Comparison of ENCODE assay signal across 11 mouse cellular contexts in genomic region chr4:100994442-100995255, GRCm38 (mm10). TPM values are rescaled to one million over a fixed set of nuclear protein-coding genes. Genes with fewer than 3 reads are reported as not detected.
DNase-seq lines count a peak whose midpoint lies in the region; ATAC-seq and TF ChIP-seq lines count a peak whose summit lies in the region.
"Had no signal": no experiment of that assay in that cellular context is flagged by ENCODE, and none has a peak within 500 bp of the region (broad histone marks: within the 10 kb centered on the region; RNA-seq: fewer than 3 reads in every experiment).

No protein-coding gene starts in this region.

- peak; percentile 91 for ATAC-seq in heart, embryonic 12.5 days (ENCODE audit: insufficient number of reproducible peaks, low FRiP score)
- peak; percentile 78 for ATAC-seq in G1E (ENCODE audit: extremely low read depth, insufficient number of reproducible peaks, low FRiP score, poor library complexity, severe bottlenecking)
- ATAC-seq in erythroid progenitor cell, adult 5-6 weeks (replicated peaks; ENCODE audit: low FRiP score, poor library complexity, severe bottlenecking), result peak; percentile 87
- ATAC-seq in midbrain, embryonic 11.5 days (ENCODE audit: low FRiP score), result peak; percentile 49; the same call in 1 of the 2 replicates

- no peak for DNase-seq in heart, postnatal 25 days (ENCODE audit: low spot score)
- DNase-seq in G1E (ENCODE audit: low spot score), result peak; percentile 68
- DNase-seq in midbrain, embryonic 11.5 days (ENCODE audit: low spot score, missing footprints), result no peak
- no peak for DNase-seq in natural killer cell, adult 2 months (ENCODE audit: low spot score in 2 of 2)
- no peak for DNase-seq in ovary, adult 18-20 months (ENCODE audit: low spot score)
- DNase-seq in testis, postnatal 14 days (ENCODE audit: low spot score), result no peak
- DNase-seq: adrenal gland, postnatal 10 days; kidney, adult 18-20 months had no signal

- peak overlapping the region; percentile 28 for H3K4me2 ChIP-seq in heart, embryonic 12.5 days
- no peak overlapping the region for H3K4me2 ChIP-seq in midbrain, embryonic 11.5 days

- TF ChIP-seq CTCF in G1E (IDR thresholded peaks at IDR 0.05; ENCODE audit: low read depth, low read length), result no peak

- peak overlapping the region; percentile 64 for H3K27ac ChIP-seq in heart, embryonic 12.5 days (ENCODE audit: poor library complexity, severe bottlenecking)
- H3K27ac ChIP-seq in midbrain, embryonic 11.5 days (ENCODE audit: low read depth, low read length), result peak overlapping the region; percentile 22; the same call in 1 of the 2 replicates
- H3K27ac ChIP-seq: macrophage had no signal

- H3K27me3 ChIP-seq in heart, embryonic 12.5 days (replicated peaks), result no peaks in the 10 kb centered on the region
- no peaks in the 10 kb centered on the region for H3K27me3 ChIP-seq in G1E (ENCODE audit: insufficient read depth, low read length)
- no peaks in the 10 kb centered on the region for H3K27me3 ChIP-seq in midbrain, embryonic 11.5 days (ENCODE audit: control insufficient read depth, insufficient read depth, low read length)

- H3K9me3 ChIP-seq in heart, embryonic 12.5 days (replicated peaks), result no peaks in the 10 kb centered on the region
- H3K9me3 ChIP-seq in G1E (replicated peaks), result no peaks in the 10 kb centered on the region
- no peaks in the 10 kb centered on the region for H3K9me3 ChIP-seq in midbrain, embryonic 11.5 days (ENCODE audit: control insufficient read depth, low read length)

- peaks cover 33% of the 10 kb centered on the region for H3K36me3 ChIP-seq in heart, embryonic 12.5 days
- peaks cover 27% of the 10 kb centered on the region for H3K36me3 ChIP-seq in G1E (replicated peaks)
- peaks cover 17% of the 10 kb centered on the region for H3K36me3 ChIP-seq in midbrain, embryonic 11.5 days (ENCODE audit: control insufficient read depth, insufficient read depth, low read length)

- intact Hi-C loops in heart, postnatal 25 days (cut with DNase I), result loop anchor here (10.0 kb wide), 2 partner anchors 370 to 1000 kb away; no protein-coding TSS in a partner anchor

- 51% methylated on average over 18 of the region's 18 CpGs for WGBS in heart, embryonic 12.5 days
- WGBS in midbrain, embryonic 11.5 days, result 58% methylated on average over 18 of the region's 18 CpGs

- H3K9ac ChIP-seq in heart, embryonic 12.5 days, result no peak overlapping the region
- H3K9ac ChIP-seq in midbrain, embryonic 11.5 days (ENCODE audit: low read length), result no peak overlapping the region

- H3K4me3 ChIP-seq in heart, embryonic 12.5 days, result 0 out of 2 replicates have a peak overlapping the region, but pooled peaks have one; percentile 16
- H3K4me3 ChIP-seq in G1E (ENCODE audit: low read depth, low read length), result peak overlapping the region; percentile 72
- H3K4me3 ChIP-seq in midbrain, embryonic 11.5 days (ENCODE audit: low read depth, low read length), result no peak overlapping the region

- H3K4me1 ChIP-seq in heart, embryonic 12.5 days (replicated peaks), result peaks cover 3% of the 10 kb centered on the region
- H3K4me1 ChIP-seq in G1E (ENCODE audit: insufficient read depth, low read depth, low read length), result peaks cover 83% of the 10 kb centered on the region
- peaks cover 30% of the 10 kb centered on the region for H3K4me1 ChIP-seq in midbrain, embryonic 11.5 days (ENCODE audit: control insufficient read depth, insufficient read depth, low read length)

RNA-seq across cellular contexts. Expression of gene Gm10577, which starts 25.8 kb away (rescaled TPM):
- polyA plus RNA-seq in heart, embryonic 12.5 days (2016; fragmentation: Nextera tagmentation; extraction: Ambion mirVana), result not detected in 2 replicates
- not detected for total RNA-seq in heart, postnatal 25 days (2021)
- total RNA-seq in G1E (2014; fragmentation: Nextera tagmentation) (not detected in 2 replicates), G1E (2017) (not detected in 2 replicates)
- polyA plus RNA-seq in G1E (2012), result not detected in 2 replicates
- total RNA-seq in erythroid progenitor cell, adult 5-6 weeks (2015; ENCODE audit: low replicate concordance), result not detected in 2 replicates
- total RNA-seq in erythroid progenitor cell, adult 5-6 weeks (2017; ENCODE audit: low replicate concordance), result not detected in 2 replicates
- not detected in 2 replicates for polyA plus RNA-seq in midbrain, embryonic 11.5 days (2014; fragmentation: Nextera tagmentation; extraction: Ambion mirVana)
- total RNA-seq: adrenal gland, postnatal 10 days had no signal
- polyA plus RNA-seq: macrophage had no signal
